Mouse (Mus musculus): ENCODE measurements around the gene Bahd1.

The Bahd1 gene

DNA sequence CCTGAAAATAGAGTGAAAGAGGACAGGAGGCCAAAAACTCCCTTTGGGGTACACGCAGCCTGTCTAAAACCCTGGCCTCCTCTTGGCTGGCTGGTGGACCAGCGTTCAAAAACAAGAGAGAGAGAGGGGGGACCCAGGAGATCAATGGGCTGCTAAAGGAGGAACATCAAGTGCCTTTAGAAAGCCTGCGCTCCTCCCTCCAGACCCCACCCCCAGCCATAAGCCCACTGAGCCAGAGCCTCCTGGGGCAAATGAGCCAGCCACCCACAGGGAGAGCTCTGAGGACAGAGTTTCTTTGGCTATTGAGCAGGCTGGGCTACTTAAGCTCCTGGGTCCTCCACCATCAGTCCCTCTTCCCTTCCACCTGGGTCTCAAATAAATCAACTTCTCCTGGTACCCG is 1.4 kb upstream of the Bahd1 start:
- peak; percentile 22 for DNase-seq (ENCODE audit: low read depth)

GRCm38 (mm10) chr2:118899306-118899705 is 871 bp upstream of the Bahd1 start:
- peak; percentile 22 for DNase-seq (ENCODE audit: low read depth)

- DNase-seq (ENCODE audit: low read depth): no peak
Measured at GRCm38 (mm10) chr2:118900826-118901140, 606 bp downstream of the Bahd1 start.

GRCm38 (mm10) chr2:118901175-118902031 is 1.2 kb downstream of the Bahd1 start:
- DNase-seq (ENCODE audit: low read depth): peak; percentile 94

DNA sequence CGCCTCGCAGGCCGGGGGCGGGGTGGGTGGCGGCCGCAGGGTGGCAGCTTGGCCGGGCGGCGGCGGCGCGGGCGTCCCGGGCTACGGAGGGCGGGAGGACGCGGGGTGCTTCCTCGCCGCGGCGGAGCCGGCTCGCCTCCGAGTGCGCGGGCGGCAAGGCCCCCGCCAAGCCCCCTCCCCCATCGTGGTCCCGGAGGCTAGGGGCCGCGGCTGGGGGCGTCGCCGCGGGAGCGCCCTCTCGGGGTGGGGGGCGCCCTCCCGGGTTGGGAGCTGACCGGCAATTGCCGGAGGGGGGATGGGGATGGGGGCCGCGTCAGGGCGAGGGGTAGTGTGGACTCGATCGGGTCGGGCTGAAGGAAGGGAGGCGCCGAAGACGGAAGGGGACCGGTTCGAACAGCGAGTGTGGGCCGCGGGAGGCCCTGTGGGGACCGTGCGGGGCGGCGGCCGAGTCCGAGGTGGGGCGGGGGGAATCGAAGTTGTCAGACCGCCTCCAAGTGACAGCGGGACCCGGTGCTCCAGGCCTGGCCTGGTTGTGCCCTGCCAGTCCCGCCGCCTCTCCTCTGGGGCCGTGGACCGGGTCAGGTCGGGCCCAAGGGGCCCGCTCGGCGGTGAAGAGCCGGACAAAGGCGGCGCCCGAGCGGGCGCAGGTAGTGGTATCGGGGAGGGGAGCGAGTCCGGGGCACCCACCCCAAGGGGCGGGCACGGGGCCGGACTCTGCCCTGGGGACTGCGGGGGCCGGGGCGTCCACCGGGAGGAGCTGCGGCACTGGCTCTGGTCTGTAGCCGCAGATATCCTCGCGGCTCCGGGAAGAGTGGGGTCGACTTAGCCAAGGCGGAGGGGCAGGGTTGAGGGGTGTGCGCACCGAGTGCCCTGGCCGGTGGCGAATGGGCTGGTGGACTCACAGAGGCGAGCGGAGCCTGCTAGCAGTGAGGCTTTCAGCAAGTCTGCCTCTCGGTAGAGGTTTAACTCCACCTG is 2.2 kb downstream of the Bahd1 start:
- DNase-seq (ENCODE audit: low read depth): peak; percentile 46

DNA sequence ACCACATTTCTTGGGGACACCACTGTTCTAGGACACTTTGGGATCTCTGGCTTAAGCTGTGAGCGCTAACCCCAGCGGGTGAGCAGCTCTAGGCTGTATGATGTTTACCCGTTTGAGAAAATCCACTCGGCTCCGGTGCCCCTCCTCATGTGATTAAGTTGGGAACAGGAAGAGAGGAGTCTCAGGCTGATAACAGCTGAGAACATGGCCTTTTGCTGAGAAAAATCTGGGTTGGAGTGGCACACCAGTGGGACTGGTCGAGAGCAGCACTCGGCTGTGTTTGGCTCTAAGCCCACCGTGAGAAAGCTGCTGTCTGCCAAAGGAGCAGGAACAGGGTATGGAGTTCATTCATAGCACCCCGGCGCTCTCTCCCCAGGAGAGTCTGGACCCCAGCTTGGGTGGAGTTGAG is 3.2 kb downstream of the Bahd1 start:
- DNase-seq (ENCODE audit: low read depth): no peak

- peak; percentile 41 for DNase-seq (ENCODE audit: low read depth)
Measured at GRCm38 (mm10) chr2:118905433-118906117, 5.4 kb downstream of the Bahd1 start.

- no peak for DNase-seq (ENCODE audit: low read depth)
Measured at GRCm38 (mm10) chr2:118906118-118906492, 5.9 kb downstream of the Bahd1 start.

- no peak for DNase-seq (ENCODE audit: low read depth)
Measured at GRCm38 (mm10) chr2:118907781-118908180, 7.6 kb downstream of the Bahd1 start.

DNA sequence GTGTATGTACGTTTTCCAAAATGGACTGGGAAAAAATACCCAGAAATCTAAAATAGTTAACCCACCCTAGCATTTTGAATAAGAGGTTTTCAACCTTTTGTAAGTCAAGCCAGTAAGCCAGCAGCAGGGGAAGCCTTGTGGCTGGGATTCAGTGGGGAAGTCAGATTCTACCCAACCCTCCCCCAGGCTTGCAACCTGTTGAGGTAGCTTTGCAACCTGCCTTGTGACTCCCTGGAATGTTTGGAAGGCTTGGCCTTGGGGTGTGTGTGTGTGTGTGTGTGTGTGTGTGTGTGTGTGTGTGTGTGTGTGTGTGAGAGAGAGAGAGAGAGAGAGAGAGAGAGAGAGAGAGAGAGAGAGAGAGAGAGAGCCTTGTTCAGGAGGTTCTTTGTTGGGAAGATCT is 9.0 kb downstream of the Bahd1 start:
- no peak for DNase-seq (ENCODE audit: low read depth)

- DNase-seq (ENCODE audit: low read depth): no peak
Measured at GRCm38 (mm10) chr2:118910605-118911278, 10.6 kb downstream of the Bahd1 start.

- no peak for DNase-seq (ENCODE audit: low read depth)
Measured at GRCm38 (mm10) chr2:118912706-118913105, 12.5 kb downstream of the Bahd1 start.

- no peak for DNase-seq (ENCODE audit: low read depth)
Measured at GRCm38 (mm10) chr2:118913551-118914276, 13.5 kb downstream of the Bahd1 start.

- no peak for DNase-seq (ENCODE audit: low read depth)
Measured at GRCm38 (mm10) chr2:118914685-118915084, 14.5 kb downstream of the Bahd1 start.

DNA sequence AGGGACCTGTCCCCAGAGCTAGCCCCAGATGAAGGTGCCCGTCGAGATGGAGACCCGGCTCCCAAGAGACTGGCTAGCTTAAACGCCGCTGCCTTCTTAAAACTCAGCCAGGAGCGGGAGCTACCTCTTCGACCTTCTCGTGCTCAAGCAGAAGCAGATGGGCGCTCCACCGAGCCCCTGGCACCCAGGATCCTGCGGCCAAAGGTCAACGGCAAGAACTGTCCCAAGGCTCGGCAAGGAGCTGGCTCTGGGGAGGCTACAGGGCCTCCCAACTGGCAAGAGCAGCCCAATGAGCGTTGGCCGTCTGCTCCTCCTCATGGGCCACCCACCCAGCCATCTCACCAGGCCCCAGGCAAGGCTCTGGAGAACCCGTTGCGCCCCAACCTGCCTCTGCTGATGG is 16.3 kb downstream of the Bahd1 start:
- no peak for DNase-seq (ENCODE audit: low read depth)

DNA sequence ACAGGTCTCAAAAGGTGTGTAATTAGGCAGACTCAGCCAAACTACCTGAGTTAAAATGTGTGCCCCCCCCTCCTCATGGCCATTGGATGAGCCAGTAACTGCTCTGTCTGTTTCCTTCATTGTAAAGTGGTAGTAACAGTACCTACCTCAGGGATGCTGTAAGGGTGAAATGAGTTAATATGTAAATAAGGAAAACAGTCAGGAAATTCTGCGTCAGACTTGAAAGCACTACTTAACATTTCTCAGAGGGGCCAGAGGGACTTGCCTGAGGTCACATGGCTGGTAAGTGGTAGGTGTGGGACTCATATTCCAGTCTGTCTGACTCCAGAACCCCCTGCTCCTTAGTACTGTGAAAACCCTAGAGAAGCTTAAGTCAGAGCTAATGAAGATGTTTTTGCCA is 18.4 kb downstream of the Bahd1 start:
- DNase-seq (ENCODE audit: low read depth): no peak

DNA sequence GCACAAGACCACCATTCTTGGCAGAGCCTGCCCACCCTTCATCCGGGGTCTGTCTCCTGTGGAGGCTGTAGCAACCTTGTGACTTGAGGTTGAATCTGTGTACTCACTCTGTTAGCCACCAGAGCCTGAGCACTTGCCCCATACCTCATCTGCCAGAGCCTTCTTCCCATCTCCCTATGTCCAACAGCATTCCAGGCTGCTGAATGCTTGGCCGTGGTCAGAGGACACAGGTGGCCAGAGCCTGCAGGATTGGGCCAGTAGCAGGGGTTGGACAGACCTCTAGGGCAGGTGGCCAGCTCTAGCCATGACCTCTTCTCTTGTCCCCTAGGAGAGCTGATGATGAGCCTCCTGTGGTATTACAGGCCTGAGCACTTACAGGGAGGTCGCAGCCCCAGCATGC is 20.3 kb downstream of the Bahd1 start:
- DNase-seq (ENCODE audit: low read depth): no peak

- DNase-seq (ENCODE audit: low read depth): no peak
Measured at GRCm38 (mm10) chr2:118925952-118926351, 25.8 kb downstream of the Bahd1 start.

- DNase-seq (ENCODE audit: low read depth): peak; percentile 83
Measured at GRCm38 (mm10) chr2:118926361-118926997, 26.3 kb downstream of the Bahd1 start, which contains the start of gene Chst14. Chst14 (plus strand) TSS chr2:118926496.

DNA sequence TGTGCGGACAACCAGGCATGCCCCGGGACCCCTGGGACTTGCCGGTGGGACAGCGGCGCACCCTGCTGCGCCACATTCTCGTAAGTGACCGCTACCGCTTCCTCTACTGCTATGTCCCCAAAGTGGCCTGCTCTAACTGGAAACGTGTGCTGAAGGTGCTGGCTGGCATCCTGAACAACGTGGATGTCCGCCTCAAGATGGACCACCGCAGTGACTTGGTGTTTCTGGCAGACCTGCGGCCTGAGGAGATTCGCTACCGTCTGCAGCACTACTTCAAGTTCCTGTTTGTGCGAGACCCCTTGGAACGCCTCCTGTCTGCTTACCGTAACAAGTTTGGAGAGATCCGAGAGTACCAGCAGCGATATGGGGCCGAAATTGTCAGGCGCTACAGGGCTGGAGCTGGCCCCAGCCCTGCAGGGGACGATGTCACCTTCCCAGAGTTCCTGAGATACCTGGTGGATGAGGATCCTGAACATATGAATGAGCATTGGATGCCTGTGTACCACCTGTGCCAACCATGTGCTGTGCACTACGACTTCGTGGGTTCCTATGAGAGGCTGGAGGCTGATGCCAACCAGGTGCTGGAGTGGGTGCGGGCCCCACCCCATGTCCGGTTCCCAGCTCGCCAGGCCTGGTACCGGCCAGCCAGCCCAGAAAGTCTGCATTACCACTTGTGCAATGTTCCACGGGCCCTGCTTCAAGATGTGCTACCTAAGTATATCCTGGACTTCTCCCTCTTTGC is 27.0 kb downstream of the Bahd1 start:
- no peak for DNase-seq (ENCODE audit: low read depth)

Data from induced T-regulatory cell, adult 2 months (primary cell).